Mouse (Mus musculus) adrenal gland, adult 2 months (tissue): ENCODE measurements around the gene Dcn. TPM values are rescaled to one million over a fixed set of nuclear protein-coding genes. Genes with fewer than 3 reads are reported as not detected.

Experiments
- DNase-seq: peaks from one replicate; pipeline ENCODE4 v3.0.0; 2021
- polyA plus RNA-seq: library from polyadenylated mRNA; depleted of rRNA; stranded (reverse); fragments of >200 nt; gene quantifications from 2 replicates; pipeline ENCODE4 v1.2.3, GENCODE M21; 2012; rRNA removed
- total RNA-seq, 2 experiments: library from RNA; stranded (reverse); gene quantifications; 2 replicates each; pipeline ENCODE4 v1.2.3; 2021

Gene Dcn
- total and polyA plus RNA-seq, 3 experiments = 29.7 to 328 (median 209) TPM

DNA sequence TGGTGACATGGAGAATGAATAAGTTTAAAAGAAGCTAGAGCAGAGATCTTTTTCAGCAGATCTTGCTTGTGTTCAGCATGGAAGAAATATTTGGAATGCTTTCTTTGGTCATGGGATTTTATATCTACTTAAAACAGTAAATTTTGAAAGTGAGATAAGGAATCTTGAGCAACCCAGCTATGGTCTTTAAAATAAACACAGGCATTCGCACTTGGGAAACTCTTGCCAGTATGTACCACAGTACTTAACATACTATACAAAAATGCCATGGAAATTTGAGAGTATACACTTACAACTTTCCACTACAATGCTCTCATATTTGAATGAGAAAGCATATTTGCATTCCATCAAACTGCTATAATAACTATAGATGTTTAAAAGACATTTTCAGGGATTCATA, 68.3 kb downstream of the Dcn start:
- DNase-seq = no peak

GRCm38 (mm10) chr10:97564957-97565856, 85.8 kb downstream of the Dcn start, which contains the start of gene Lum:
Gene Lum (plus strand): TSS chr10:97565128.
- DNase-seq = no peak

DNA sequence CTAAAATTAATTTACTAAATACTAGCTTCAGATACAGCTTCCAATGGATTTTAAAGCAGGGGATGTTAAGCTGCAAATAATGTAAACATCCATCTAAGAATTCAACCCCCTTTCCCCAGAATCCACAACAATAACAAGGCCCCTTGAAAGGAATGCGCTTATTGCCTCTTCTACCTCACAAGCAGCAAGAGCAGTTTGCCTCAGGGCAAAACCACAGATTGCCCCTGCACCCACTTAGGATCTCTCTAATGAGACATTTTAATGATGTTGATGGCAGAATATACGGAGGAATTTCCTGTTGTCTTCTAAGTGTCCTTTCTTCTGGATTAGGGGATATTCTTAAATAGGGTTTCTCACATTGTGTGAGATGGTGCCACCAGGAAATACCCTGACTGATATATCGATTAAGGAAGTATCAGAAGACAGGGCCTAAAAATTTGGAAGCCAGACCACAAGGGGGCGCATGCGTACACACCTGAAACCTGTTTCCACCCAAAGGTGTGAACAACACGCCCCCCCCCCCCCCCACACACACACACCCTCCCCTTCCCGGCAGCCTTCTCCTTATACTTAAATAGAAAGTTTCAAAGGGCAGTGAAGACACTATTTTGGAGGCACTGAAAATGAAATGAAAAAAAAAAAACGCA, 88.2 kb downstream of the Dcn start:
- DNase-seq = peak; percentile 11

Other genes starting within 250 kb of the Dcn start
- gene Lum, start 85.5 kb downstream of the Dcn start, total RNA-seq = 10 to 100 TPM; 17.5 to 19.2 TPM
- 2.1 and 2.8 TPM in 2 replicates for gene Lum, start 85.5 kb downstream of the Dcn start, polyA plus RNA-seq
- gene Kera, start 127.3 kb downstream of the Dcn start, total RNA-seq = not detected
- gene Kera, start 127.3 kb downstream of the Dcn start, polyA plus RNA-seq = not detected in 2 replicates
- gene Epyc, start 164.5 kb downstream of the Dcn start, total RNA-seq = under 1 TPM; 0.49 to 0.55 TPM
- gene Epyc, start 164.5 kb downstream of the Dcn start, polyA plus RNA-seq = not detected in 2 replicates
- gene Ccer1, start 213.4 kb downstream of the Dcn start, total RNA-seq = not detected
- not detected in 2 replicates for gene Ccer1, start 213.4 kb downstream of the Dcn start, polyA plus RNA-seq
- not detected for gene C030005K15Rik, start 247.1 kb downstream of the Dcn start, total RNA-seq
- gene C030005K15Rik, start 247.1 kb downstream of the Dcn start, polyA plus RNA-seq = not detected in 2 replicates